Mouse (Mus musculus) CD4-positive, CD25-positive, alpha-beta regulatory T cell, adult 4 months (primary cell): Measurements from ENCODE around the gene Spns1. TPM values are rescaled to one million over a fixed set of nuclear protein-coding genes. Genes with fewer than 3 reads are reported as not detected.
A peak's percentile ranks its signal among the peaks of the same experiment; 100 is the strongest.
"Not testable (repeated sequence)": the region's sequence is repeated elsewhere in the genome, so short reads cannot be mapped to it uniquely, and the experiment has no call there.

Experiments
- ATAC-seq: one replicate; pipeline ENCODE4 v1.8.0; 2017
- polyA plus RNA-seq, 2 experiments: library from polyadenylated mRNA; unstranded; fragments of 100-300 nt; shearing (Covaris generic); gene quantifications; one replicate each; pipeline ENCODE4 v1.2.1; 2017

Spns1 gene
- polyA plus RNA-seq = 10 to 100 TPM; 42.8 to 86.8 TPM

GRCm38 (mm10) chr7:126377278-126378158 is at the start of gene Spns1:
Gene Spns1, minus strand, starts transcription at chr7:126377450.
- peak; percentile 96 for ATAC-seq

GRCm38 (mm10) chr7:126424161-126424560 is 46.9 kb upstream of the Spns1 start:
- ATAC-seq = no peak

GRCm38 (mm10) chr7:126421756-126422155 is 44.5 kb upstream of the Spns1 start:
- ATAC-seq = no peak

GRCm38 (mm10) chr7:126418496-126418895 is 41.2 kb upstream of the Spns1 start:
- no peak for ATAC-seq

DNA sequence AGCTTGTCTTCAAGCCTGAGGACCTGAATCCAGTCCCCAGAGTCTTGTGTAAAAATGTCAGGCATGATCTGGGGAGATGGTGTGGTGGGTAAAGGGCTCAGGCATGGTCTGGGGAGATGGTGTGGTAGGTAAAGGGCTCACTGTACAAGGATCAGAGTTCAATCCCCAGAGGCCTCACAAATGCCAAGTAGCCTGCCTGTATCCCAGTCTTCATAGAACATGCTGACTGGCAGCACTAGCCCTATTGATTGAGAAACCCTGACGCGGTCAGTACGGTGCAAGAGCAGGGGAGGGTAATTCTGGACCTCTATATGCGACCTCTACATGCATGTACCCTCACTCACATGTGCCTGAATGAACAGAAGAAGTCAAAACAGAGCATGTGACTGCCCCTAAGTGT is 40.4 kb upstream of the Spns1 start:
- ATAC-seq = no peak

DNA sequence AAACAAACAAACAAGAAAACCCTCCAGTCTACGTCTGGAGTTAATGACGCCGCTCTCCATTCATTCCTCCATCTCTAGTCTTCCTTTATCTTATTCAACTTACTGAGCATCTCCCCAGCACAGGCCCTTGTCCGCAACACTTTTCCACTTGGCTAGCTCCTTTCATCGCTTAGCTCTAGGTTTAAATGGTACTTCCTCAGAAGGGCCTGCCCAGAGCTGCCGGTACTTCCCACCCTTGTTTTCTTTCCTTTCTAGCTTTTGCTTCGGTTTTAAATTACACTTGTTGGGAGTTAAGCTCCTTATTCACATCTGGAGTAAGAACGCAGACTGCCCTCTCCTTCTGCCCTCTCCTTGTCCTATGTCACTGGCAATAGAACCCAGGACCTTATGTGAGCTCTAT is 39.8 kb upstream of the Spns1 start:
- ATAC-seq = no peak

- ATAC-seq = no peak
Observed at GRCm38 (mm10) chr7:126416615-126417014, 39.4 kb upstream of the Spns1 start.

DNA sequence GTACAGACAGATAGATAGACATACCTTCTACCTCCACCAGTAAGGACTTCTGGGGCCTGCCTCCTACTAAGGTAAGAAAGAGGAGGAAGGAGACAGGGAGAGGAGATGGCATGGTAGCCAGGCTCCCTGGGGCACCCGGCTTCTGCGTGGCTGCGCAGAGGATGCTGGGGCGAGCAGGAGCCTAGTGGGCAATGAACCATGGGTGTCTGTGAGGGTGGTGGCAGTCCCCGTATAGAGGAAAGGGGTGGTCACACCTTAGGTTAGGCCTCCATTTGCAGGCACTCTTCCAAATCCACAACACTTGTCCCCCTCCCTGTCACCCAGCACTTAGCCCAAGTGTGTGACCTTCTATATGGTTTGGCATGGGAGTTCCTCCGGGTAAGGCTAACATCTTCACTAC is 37.5 kb upstream of the Spns1 start, which contains the start of gene Cd19:
Gene Cd19 (minus strand): TSS at position 165 of the 400 bp plus-strand sequence.
- ATAC-seq = no peak

DNA sequence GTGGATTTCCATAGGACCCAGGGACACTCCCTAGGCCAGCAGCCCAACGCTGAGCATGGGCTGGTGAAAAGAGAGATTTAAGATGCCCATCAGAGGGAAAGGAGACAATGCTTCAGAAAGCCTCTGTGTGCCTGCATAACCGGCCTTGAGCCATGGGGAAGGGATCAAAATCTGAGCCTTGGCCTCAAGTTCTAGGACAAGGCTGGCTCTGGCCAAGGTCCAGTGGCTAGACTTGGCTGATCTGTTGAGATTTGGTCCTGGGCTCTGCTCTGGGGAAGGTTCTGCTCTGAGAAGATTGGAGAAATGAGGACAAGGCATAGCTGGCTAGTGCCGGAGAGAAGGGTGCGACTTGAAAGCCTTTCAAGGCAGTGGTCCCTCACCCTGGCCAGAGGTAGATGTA is 33.8 kb upstream of the Spns1 start:
- ATAC-seq = no peak

DNA sequence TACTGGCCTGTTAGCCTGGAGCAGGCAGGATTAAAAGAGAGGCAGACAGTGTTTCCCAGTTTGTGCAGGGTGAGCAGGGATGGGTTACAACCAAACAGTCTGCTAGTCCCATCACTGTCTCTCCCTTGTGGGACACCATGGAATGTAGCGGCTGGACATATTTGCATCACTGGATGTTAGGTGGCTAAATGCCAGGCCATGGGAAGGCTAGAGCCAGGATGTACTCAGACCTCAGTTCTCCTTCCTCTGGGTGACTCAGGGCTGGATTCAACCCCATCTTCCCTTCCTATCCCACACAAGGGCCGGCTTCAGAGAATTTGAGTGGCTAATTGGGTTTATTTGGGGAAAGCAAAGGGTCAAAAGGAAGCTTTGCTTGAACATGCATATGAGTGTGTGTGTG is 31.4 kb upstream of the Spns1 start:
- no peak for ATAC-seq

DNA sequence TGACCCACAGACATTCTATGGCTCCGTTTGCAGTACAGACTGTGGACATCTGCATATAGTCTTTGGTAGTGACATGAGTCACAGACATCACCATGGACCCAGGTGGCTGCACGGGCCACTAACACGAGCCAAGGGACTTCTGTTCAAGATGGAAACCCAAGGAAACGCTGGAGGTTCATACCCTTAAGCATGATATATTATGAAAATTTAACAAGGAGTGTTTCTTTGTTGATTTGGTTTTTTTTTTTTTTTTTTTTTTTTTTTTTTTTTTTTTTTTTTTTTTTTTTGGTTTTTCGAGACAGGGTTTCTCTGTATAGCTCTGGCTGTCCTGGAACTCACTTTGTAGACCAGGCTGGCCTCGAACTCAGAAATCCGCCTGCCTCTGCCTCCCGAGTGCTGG is 25.3 kb upstream of the Spns1 start:
- ATAC-seq = not testable (repeated sequence)

DNA sequence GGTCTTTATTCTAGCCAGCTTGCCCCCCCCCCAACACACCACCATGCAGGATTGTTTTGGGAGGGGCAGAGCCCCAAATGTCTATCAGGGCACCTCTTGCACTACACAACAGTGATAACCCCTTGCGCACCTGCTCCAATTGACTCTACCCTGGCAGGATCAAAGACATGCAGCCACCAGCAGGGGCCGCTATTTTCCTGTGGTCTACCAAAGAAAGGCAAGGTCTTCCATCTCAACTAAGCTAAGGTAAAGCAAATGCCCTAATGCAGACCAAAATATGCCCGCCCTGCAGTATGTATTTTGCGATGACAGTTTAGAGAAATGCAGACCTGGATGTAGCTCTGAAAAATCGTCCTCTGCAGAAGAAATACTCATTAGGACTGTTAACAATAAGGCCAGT is 22.3 kb upstream of the Spns1 start:
- peak; percentile 33 for ATAC-seq

GRCm38 (mm10) chr7:126397822-126398221 is 20.6 kb upstream of the Spns1 start:
- no peak for ATAC-seq

DNA sequence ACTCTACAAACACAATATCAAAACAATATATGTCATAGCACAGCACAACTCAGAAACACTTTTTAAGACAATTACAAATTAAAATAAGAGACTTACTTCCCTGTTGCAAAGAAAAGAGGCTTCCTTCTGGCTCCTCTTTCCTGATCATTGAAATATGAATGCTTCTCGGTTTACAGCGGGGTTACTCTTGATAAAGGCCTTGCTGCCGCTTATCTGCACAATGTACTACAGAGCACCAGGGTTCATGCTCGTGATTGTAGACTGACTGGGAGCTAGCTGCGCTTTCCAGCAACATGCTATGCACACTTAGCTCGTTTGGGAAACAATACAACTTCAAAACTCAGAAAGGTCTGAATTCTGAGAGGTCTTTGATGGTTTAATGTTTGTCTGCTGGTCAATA is 20.0 kb upstream of the Spns1 start:
- ATAC-seq = no peak

GRCm38 (mm10) chr7:126396298-126397119 is 19.3 kb upstream of the Spns1 start, which contains the start of gene Nfatc2ip:
Gene Nfatc2ip, minus strand, starts transcription at chr7:126396737.
- ATAC-seq = peak; percentile 97

DNA sequence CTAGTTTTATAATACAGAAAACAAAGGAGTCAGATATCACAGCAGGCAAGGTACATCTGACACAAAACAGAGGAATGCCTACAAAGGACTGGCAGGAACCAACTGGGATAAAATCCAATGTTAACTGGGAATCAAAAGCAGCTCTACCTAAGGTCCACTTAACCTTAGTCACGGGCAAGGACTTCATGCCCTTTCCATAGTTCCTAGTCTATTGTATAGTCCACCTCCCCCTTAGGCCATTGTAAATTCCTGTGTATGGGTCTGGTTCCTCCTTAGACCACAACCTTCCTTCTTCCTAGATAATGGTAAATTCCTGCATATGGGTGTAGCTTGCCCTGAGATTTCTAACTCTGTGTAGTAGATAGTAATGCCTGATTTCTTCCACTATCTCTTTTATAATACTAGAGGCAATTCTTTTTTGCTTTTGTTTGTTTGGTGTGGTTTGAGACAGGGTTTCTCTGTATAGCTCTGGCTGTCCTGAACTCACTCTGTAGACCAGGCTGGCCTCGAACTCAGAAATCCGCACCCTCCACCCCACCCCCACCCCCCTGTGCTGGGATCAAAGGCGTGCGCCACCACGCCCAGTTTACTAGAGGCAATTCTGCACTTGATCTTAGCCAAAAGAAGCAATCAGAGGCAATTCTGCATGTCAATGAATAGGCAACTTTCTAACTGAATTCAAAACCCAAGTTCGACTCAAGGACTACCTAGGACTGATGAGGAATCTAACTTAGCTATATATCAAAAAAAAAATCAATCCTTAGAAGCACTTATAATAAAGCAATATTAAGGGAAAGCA is 15.0 kb upstream of the Spns1 start:
- not testable (repeated sequence) for ATAC-seq

GRCm38 (mm10) chr7:126388185-126388584 is 10.9 kb upstream of the Spns1 start:
- no peak for ATAC-seq

- no peak for ATAC-seq
Observed at GRCm38 (mm10) chr7:126383565-126383964, 6.3 kb upstream of the Spns1 start.

- peak; percentile 4 for ATAC-seq
Observed at GRCm38 (mm10) chr7:126376903-126377277, 360 bp downstream of the Spns1 start.

- no peak for ATAC-seq
Observed at GRCm38 (mm10) chr7:126375012-126375411, 2.2 kb downstream of the Spns1 start.

DNA sequence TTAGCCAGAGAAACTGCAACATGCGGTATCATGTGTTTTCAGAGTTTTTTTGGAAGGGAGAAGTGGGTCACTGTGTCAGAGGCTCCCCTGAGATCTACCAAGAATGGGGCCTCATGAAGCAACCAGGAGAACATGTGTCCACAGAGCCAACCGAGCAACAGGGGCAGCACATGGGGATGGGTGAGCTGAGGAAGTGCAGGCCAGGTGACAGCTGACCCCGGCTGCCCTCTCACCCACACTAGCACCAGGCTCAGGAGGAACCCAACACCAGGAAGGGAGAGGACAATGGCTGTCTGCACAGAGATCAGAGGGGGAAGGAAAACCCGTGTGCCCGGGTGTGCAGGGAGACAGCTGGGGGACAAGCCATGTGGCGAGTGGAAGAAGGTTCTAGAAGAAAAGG is 2.7 kb downstream of the Spns1 start:
- no peak for ATAC-seq

- ATAC-seq = no peak
Observed at GRCm38 (mm10) chr7:126373007-126373406, 4.2 kb downstream of the Spns1 start.

DNA sequence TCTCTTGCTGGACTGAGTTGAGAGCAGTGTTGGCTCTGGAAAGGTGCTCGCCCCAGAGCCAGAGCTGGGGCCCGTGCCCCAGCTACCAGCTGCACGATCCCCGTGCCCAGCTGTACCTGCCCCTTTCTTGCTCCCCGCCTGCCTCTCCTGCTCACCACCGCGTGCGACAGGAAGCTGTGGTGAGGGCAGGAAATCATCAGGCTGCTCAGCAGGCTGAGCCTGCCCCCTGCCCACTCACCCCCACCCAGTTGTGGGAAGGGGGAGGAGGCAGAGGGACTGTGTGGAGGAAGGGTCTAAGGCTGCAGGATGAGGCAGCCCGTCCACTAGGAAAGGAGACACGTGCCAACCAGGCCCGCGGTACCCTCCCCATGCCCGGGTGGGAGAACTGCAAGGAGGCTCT is 7.9 kb downstream of the Spns1 start, which contains the start of gene Lat:
Gene Lat (minus strand): TSS at position 178 of the 400 bp plus-strand sequence.
- peak; percentile 96 for ATAC-seq
